Mouse (Mus musculus): ENCODE measurements around the gene Lsmem1. TPM values are rescaled to one million over a fixed set of nuclear protein-coding genes. Genes with fewer than 3 reads are reported as not detected.

Lsmem1 gene
- polyA plus RNA-seq (2012; rRNA removed) = 0.14 and 0.46 TPM in 2 replicates

DNA sequence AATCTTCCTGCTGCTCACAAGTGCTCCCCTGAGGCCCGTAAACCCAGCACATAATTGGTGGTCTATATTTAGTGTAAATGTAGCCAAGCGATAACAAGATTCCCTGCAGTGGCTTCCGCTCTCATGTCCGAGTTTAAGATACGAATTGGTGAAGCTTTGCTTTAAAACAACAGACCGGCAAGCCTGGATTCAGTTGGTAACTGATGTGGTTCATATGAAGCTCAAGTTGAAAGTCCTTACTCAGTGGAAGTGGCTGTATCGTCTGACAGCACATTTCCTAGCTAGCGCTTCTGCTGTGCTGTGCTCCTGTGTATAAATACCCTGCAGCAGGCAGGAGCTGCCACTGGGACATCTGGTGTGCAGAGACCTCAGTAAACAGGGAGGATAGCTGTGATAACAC is at the start of gene Lsmem1:
Gene Lsmem1, minus strand, starts transcription at position 189 of the 400 bp plus-strand sequence.

DNA sequence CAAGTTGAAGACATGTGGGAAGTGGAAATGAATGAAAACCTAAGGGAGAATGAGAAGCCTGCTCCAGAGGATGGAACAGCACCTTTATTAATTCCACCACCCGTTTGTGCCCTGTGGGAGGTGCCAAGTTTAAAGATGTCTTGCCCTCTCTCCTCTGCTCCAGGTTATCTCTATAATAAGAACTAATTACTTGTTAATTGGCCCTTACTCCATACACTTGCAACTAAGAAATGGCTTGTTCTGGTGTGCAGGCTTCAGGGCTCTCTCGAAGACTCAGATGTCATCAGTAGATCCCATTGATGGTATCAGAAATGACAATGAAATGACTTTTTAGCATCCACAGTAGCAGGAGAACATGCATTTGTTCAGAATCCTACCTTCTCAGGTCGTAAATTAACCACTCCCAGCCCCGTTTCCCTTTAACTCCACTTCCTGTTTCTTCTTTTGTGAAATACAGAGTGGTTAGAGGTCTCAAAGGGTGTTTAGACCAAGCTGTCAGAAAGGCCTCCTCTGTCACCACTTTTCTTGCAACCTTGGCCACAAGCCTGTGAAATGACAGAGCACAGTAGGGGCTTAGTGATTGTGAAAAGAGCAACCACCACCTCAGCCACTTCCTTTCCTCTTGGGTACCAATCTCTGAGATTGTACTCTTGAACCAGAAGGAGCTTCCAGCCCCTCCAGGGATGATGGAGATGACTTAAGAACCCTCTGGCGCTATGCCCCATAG is 49.3 kb upstream of the Lsmem1 start, which contains the start of gene Ifrd1:
Gene Ifrd1, minus strand, starts transcription at position 51 of the 727 bp plus-strand sequence.

DNA sequence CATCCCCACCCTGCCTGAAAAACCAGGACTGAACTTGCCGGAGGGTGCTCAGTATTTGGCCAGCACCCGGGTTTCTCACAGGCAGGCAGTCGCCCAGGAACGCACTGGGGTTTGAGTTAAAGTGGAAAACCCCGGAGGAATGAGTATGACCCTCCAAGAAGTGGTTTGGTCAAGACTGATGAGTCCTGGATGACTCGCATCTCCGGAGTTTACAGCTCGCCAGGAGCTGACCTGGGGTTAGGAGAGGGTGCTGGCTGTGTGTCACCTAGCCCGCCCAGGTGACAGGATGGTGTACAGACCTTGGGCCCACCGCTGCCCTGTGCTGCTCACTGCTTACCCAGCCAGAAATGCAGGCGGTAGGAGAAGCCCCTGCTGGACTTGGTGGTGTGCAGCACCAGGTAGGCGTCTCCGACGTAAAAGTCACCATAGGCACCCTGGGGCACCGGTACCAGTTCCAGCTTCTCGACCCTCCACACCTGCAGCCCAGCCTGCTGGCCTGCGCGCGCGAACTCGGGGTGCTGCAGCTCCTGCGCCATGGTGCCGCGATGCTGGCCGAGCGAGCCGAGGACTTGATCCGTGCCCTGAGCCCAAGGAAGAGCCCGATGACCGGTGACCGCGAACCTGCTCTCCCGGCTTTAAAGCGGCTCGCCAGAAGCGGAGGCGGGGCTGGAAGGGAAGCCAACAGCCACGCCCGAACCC is 65.6 kb downstream of the Lsmem1 start, which contains the start of gene Scin:
Gene Scin, minus strand, starts transcription at position 656 of the 699 bp plus-strand sequence.

Other genes with a start within 250 kb of the Lsmem1 start
- gene Arl4a, start 161.5 kb downstream of the Lsmem1 start, polyA plus RNA-seq (2012; rRNA removed) = 43.7 and 44.8 TPM in 2 replicates
- 0.23 and 4.3 TPM in 2 replicates for gene Scin, start 65.3 kb downstream of the Lsmem1 start, polyA plus RNA-seq (2012; rRNA removed)
- 54.0 and 62.1 TPM in 2 replicates for gene Ifrd1, start 49.0 kb upstream of the Lsmem1 start, polyA plus RNA-seq (2012; rRNA removed)
- gene Zfp277, start 246.4 kb upstream of the Lsmem1 start, polyA plus RNA-seq (2012; rRNA removed) = 19.8 and 20.0 TPM in 2 replicates
- gene Dock4, start 246.5 kb upstream of the Lsmem1 start, polyA plus RNA-seq (2012; rRNA removed) = 22.3 and 22.6 TPM in 2 replicates